Mouse (Mus musculus): ENCODE results near the gene Abca4.

GRCm38 (mm10) chr3:122150836-122151235 is 106.6 kb downstream of the Abca4 start:
- TF ChIP-seq POLR2A (IDR thresholded peaks at IDR 0.05; ENCODE audit: control insufficient read depth, low read depth, low read length) (no peak), CTCF (IDR thresholded peaks at IDR 0.05; ENCODE audit: control insufficient read depth, insufficient read depth, insufficient replicate concordance, low read depth, low read length) (no peak)
